Mouse (Mus musculus): ENCODE measurements around the gene Npb.

DNA sequence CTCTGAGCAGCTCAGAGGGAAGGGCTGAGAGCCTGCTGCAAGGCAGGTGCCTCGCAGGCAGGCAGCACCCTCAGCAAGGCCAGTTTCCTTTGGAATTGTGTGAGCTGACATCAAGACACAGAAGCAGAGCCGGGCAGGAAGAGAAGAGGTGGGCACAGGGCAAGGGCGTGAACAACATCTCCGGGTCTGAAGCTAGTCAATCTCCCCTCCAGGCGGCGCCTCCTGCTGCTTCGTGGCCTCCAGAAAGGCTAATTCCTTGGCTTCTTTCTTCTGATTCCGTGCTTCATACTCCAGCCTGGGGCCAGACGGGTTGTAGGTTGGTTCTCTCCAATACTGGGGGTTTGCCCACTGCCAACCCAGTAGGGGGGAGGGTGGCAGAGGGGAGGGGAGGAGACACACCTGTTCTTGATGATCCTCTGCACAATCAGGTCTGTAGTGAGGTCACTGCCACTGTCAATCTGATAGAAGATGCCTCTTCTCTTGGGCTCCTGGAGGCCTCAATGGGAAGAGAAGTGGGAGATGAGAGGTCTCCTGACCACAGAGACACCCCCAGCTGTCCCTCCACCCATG, 2.3 kb downstream of the Npb start:
- no peak for TF ChIP-seq TCF3 (IDR thresholded peaks at IDR 0.05; ENCODE audit: insufficient read length, low read depth)
- no peak for TF ChIP-seq MAX (IDR thresholded peaks at IDR 0.05; ENCODE audit: low read depth)
- TF ChIP-seq POLR2A (IDR thresholded peaks at IDR 0.05; ENCODE audit: insufficient read length, low read depth): no peak
- TF ChIP-seq MYOG (IDR thresholded peaks at IDR 0.05; ENCODE audit: control insufficient read depth in 1 of 3, insufficient read depth in 1 of 3, insufficient read length in 2 of 3, low read depth in 2 of 3): no peak
- no peak for TF ChIP-seq REST (IDR thresholded peaks at IDR 0.05; ENCODE audit: insufficient read depth, insufficient read length)
- no peak for TF ChIP-seq E2F4 (IDR thresholded peaks at IDR 0.05; ENCODE audit: insufficient read depth)
